ENCODE assay signal across 12 mouse cellular contexts in genomic region chr6:136999707-137000446, GRCm38 (mm10). TPM values are rescaled to one million over a fixed set of nuclear protein-coding genes. Genes with fewer than 3 reads are reported as not detected.
DNase-seq lines count a peak whose midpoint lies in the region; ATAC-seq and TF ChIP-seq lines count a peak whose summit lies in the region.
"Had no signal": no experiment of that assay in that cellular context is flagged by ENCODE, and none has a peak within 500 bp of the region (broad histone marks: within the 10 kb centered on the region; RNA-seq: fewer than 3 reads in every experiment).

No protein-coding gene starts in this region.

- peak; percentile 47 for TF ChIP-seq CTCF in lung, embryonic 14.5 days (IDR thresholded peaks at IDR 0.05; ENCODE audit: low read depth)

- 89% methylated on average over 15 of the region's 15 CpGs for WGBS in lung, embryonic 14.5 days

- no peak for ATAC-seq in lung, embryonic 14.5 days (ENCODE audit: insufficient read depth)
- ATAC-seq in common myeloid progenitor, adult 5-6 weeks (replicated peaks; ENCODE audit: low read depth, poor library complexity, severe bottlenecking), result 0 out of 2 replicates have a peak, but pooled peaks have one; percentile 47
- ATAC-seq: intestine, embryonic 16.5 days had no signal

- H3K27me3 ChIP-seq in lung, embryonic 14.5 days (ENCODE audit: insufficient read depth, low read length), result no peaks in the 10 kb centered on the region
- H3K27me3 ChIP-seq: embryonic facial prominence, embryonic 12.5 days; heart, embryonic 15.5 days had no signal

- H3K4me2 ChIP-seq in lung, embryonic 14.5 days, result no peak overlapping the region
- H3K4me2 ChIP-seq: embryonic facial prominence, embryonic 12.5 days; heart, embryonic 15.5 days had no signal

- no peak overlapping the region for H3K27ac ChIP-seq in lung, embryonic 14.5 days (ENCODE audit: low read depth)
- H3K27ac ChIP-seq: embryonic facial prominence, embryonic 12.5 days; heart, embryonic 15.5 days had no signal

- peak; percentile 39 for DNase-seq in adrenal gland, postnatal 14 days
- DNase-seq in adrenal gland, adult 18-20 months (ENCODE audit: low spot score in 2 of 2), result no peak
- DNase-seq in lung, embryonic 14.5 days, result no peak
- DNase-seq in lung, postnatal 14 days, result no peak
- DNase-seq in testis, postnatal 10 days (ENCODE audit: low spot score), result peak; percentile 75
- DNase-seq in right cerebral cortex, adult 18-20 months, result no peak
- DNase-seq in frontal cortex, postnatal 14 days (ENCODE audit: low spot score in 2 of 2), result no peak
- DNase-seq: lung, postnatal 36 days had no signal

- H3K36me3 ChIP-seq in lung, embryonic 14.5 days (ENCODE audit: insufficient read depth), result no peaks in the 10 kb centered on the region
- H3K36me3 ChIP-seq: embryonic facial prominence, embryonic 12.5 days; heart, embryonic 15.5 days had no signal

- peaks cover 10% of the 10 kb centered on the region for H3K4me1 ChIP-seq in lung, embryonic 14.5 days (ENCODE audit: insufficient read depth)

- no peak overlapping the region for H3K9ac ChIP-seq in lung, embryonic 14.5 days
- H3K9ac ChIP-seq: embryonic facial prominence, embryonic 12.5 days; heart, embryonic 15.5 days had no signal

- H3K4me3 ChIP-seq in lung, embryonic 14.5 days (ENCODE audit: low read depth, low read length), result no peak overlapping the region
- H3K4me3 ChIP-seq: embryonic facial prominence, embryonic 12.5 days; heart, embryonic 15.5 days had no signal

- H3K9me3 ChIP-seq in lung, embryonic 14.5 days (ENCODE audit: low read depth, low read length), result no peaks in the 10 kb centered on the region
- H3K9me3 ChIP-seq: embryonic facial prominence, embryonic 12.5 days; heart, embryonic 15.5 days had no signal

RNA-seq across cellular contexts. Expression of gene Arhgdib, which starts 58.2 kb away (rescaled TPM):
- 24.4 and 62.7 TPM in 2 replicates for total RNA-seq in adrenal gland, postnatal 14 days (2021)
- total RNA-seq in adrenal gland, adult 18-20 months (2021), result 10 to 100 TPM; 20.0 to 25.7 TPM
- polyA plus RNA-seq in lung, embryonic 14.5 days (2014; fragmentation: Nextera tagmentation; extraction: Ambion mirVana), result 71.9 and 72.6 TPM in 2 replicates
- total RNA-seq in common myeloid progenitor, adult 5-6 weeks (2017), result 551 and 575 TPM in 2 replicates

Comparison
In these comparisons a context has a peak if more than half of its experiments do, and no peak if none do; other contexts are left out.
1. DNase-seq: peak in adrenal gland, postnatal 14 days (single experiment) and testis, postnatal 10 days (single experiment); none in adrenal gland, adult 18-20 months (0 of 2), lung, embryonic 14.5 days (single experiment), lung, postnatal 14 days (single experiment), right cerebral cortex, adult 18-20 months (single experiment) and frontal cortex, postnatal 14 days (0 of 2).